Mouse (Mus musculus): Measurements from ENCODE around the gene Gm12666. TPM values are rescaled to one million over a fixed set of nuclear protein-coding genes. Genes with fewer than 3 reads are reported as not detected.
"Not testable (repeated sequence)": the region's sequence is repeated elsewhere in the genome, so short reads cannot be mapped to it uniquely, and the experiment has no call there.

The Gm12666 gene
- not detected in 2 replicates for polyA plus RNA-seq (2014; fragmentation: Nextera tagmentation; extraction: Ambion mirVana)

DNA sequence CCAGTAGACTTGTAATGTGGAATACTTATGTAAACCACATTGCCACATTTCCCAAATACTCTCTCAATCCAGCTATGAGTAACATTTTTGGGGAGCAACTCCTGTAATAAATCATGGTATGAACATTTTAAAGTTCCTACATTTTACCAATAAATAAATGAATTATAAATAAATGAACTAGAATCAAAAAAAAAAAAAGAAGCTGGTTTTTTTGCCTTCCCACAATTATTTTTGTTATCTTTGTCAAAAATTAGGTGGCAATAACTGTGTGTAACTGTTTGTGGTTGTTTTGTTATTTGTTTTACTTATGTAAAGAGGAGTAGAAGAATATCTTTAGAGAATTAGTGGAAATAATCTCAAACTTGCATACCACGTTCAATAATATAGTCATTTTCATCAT, at the start of gene Gm12666:
Gm12666 (minus strand) TSS at position 101 of the 400 bp plus-strand sequence.
- not testable (repeated sequence) for H3K9me3 ChIP-seq (replicated peaks; ENCODE audit: control insufficient read depth, low read length); H3K27me3 ChIP-seq (replicated peaks; ENCODE audit: control insufficient read depth, insufficient read depth, low read length); H3K36me3 ChIP-seq (ENCODE audit: control insufficient read depth, insufficient read depth, low read length); H3K4me2 ChIP-seq (ENCODE audit: low read length); DNase-seq (ENCODE audit: low spot score); H3K27ac ChIP-seq (ENCODE audit: low read depth, low read length); H3K4me1 ChIP-seq (ENCODE audit: control insufficient read depth, insufficient read depth, low read length); H3K9ac ChIP-seq (ENCODE audit: low read length); ATAC-seq; H3K4me3 ChIP-seq (ENCODE audit: low read depth, low read length)
- WGBS = 84% methylated on average over 1 of the region's 1 CpGs

GRCm38 (mm10) chr4:92226326-92226725, 34.8 kb upstream of the Gm12666 start:
- Histone ChIP-seq H3K36me3 (ENCODE audit: control insufficient read depth, insufficient read depth, low read length) (no peaks in the 10 kb centered on the region), H3K27ac (ENCODE audit: low read depth, low read length) (no peak overlapping the region), H3K27me3 (replicated peaks; ENCODE audit: control insufficient read depth, insufficient read depth, low read length) (no peaks in the 10 kb centered on the region), H3K4me2 (ENCODE audit: low read length) (no peak overlapping the region), H3K4me3 (ENCODE audit: low read depth, low read length) (no peak overlapping the region), H3K4me1 (ENCODE audit: control insufficient read depth, insufficient read depth, low read length) (no peaks in the 10 kb centered on the region), H3K9me3 (replicated peaks; ENCODE audit: control insufficient read depth, low read length) (no peaks in the 10 kb centered on the region), H3K9ac (ENCODE audit: low read length) (no peak overlapping the region)
- 86% methylated on average over 2 of the region's 2 CpGs for WGBS
- no peak for ATAC-seq
- DNase-seq (ENCODE audit: low spot score) = peak; percentile 11

- 91% methylated on average over 1 of the region's 1 CpGs for WGBS
- no peaks in the 10 kb centered on the region for H3K4me1 ChIP-seq (ENCODE audit: control insufficient read depth, insufficient read depth, low read length)
- no peak overlapping the region for H3K4me2 ChIP-seq (ENCODE audit: low read length)
- no peak overlapping the region for H3K4me3 ChIP-seq (ENCODE audit: low read depth, low read length)
- H3K9ac ChIP-seq (ENCODE audit: low read length) = no peak overlapping the region
- H3K36me3 ChIP-seq (ENCODE audit: control insufficient read depth, insufficient read depth, low read length) = no peaks in the 10 kb centered on the region
- H3K27me3 ChIP-seq (replicated peaks; ENCODE audit: control insufficient read depth, insufficient read depth, low read length) = no peaks in the 10 kb centered on the region
- ATAC-seq (no peak), DNase-seq (ENCODE audit: low spot score) (no peak)
- H3K27ac ChIP-seq (ENCODE audit: low read depth, low read length) = no peak overlapping the region
- H3K9me3 ChIP-seq (replicated peaks; ENCODE audit: control insufficient read depth, low read length) = no peaks in the 10 kb centered on the region
Observed at GRCm38 (mm10) chr4:92216286-92216685, 24.7 kb upstream of the Gm12666 start.

DNA sequence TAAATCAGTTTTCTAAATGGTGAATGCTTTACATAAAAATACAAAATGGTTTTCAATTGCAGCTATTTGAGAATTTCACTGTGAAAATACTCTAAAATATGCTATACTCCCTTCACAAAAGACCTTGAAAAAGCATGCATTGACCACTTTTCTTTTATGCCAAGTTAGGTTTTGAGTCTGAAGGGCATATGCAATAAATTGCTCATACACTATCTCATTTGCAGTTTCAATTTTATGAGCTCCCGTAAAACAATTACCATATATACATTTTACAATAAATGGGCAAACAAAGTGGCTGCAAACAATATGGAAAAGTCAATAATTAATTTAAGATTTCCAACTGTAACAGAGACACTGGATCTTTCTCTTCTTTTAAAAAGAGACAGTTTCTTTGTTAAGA, 38.9 kb downstream of the Gm12666 start:
- Histone ChIP-seq H3K27ac (ENCODE audit: low read depth, low read length) (no peak overlapping the region), H3K36me3 (ENCODE audit: control insufficient read depth, insufficient read depth, low read length) (no peaks in the 10 kb centered on the region), H3K4me2 (ENCODE audit: low read length) (no peak overlapping the region), H3K9me3 (replicated peaks; ENCODE audit: control insufficient read depth, low read length) (no peaks in the 10 kb centered on the region), H3K27me3 (replicated peaks; ENCODE audit: control insufficient read depth, insufficient read depth, low read length) (no peaks in the 10 kb centered on the region), H3K4me3 (ENCODE audit: low read depth, low read length) (no peak overlapping the region), H3K9ac (ENCODE audit: low read length) (no peak overlapping the region), H3K4me1 (ENCODE audit: control insufficient read depth, insufficient read depth, low read length) (no peaks in the 10 kb centered on the region)
- DNase-seq (ENCODE audit: low spot score) (no peak), ATAC-seq (no peak)
- 85% methylated on average over 1 of the region's 1 CpGs for WGBS

DNA sequence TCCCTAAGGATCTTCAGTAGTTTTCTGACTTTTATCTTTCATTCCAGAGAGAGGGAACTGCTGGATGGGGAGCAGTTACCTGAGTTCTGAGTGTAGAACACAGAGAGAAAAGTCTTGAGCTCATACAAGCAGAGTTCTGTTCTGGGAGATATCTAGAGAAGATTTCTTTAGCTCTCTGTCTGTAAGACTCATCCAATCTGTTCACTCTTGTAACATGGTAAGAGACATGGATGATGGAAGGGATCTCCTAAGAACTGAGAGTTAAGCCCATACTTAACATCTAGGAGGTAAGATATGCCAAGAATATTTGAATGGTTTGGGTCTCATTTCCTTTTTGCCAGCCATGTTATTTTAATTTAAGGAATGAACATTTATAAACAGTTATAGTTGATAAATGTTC, 44.4 kb downstream of the Gm12666 start, which contains the start of gene Izumo3:
Izumo3 (minus strand) TSS at position 101 of the 400 bp plus-strand sequence.
- Histone ChIP-seq H3K9ac (ENCODE audit: low read length) (no peak within 1 kb of the TSS), H3K4me1 (ENCODE audit: control insufficient read depth, insufficient read depth, low read length) (no peaks in the 10 kb centered on the region), H3K36me3 (ENCODE audit: control insufficient read depth, insufficient read depth, low read length) (no peaks in the 10 kb centered on the region), H3K27me3 (replicated peaks; ENCODE audit: control insufficient read depth, insufficient read depth, low read length) (no peaks in the 10 kb centered on the region), H3K4me3 (ENCODE audit: low read depth, low read length) (no peak within 1 kb of the TSS), H3K4me2 (ENCODE audit: low read length) (no peak within 1 kb of the TSS), H3K9me3 (replicated peaks; ENCODE audit: control insufficient read depth, low read length) (no peaks in the 10 kb centered on the region), H3K27ac (ENCODE audit: low read depth, low read length) (no peak within 1 kb of the TSS)
- ATAC-seq = no peak
- DNase-seq (ENCODE audit: low spot score) = no peak

Other genes starting within 250 kb of the Gm12666 start
- not detected in 2 replicates for gene Izumo3, start 44.5 kb downstream of the Gm12666 start, polyA plus RNA-seq (2014; fragmentation: Nextera tagmentation; extraction: Ambion mirVana)

Data from forebrain, embryonic 14.5 days (tissue).